ENCODE assay signal across 8 mouse cellular contexts in the genomic region with DNA sequence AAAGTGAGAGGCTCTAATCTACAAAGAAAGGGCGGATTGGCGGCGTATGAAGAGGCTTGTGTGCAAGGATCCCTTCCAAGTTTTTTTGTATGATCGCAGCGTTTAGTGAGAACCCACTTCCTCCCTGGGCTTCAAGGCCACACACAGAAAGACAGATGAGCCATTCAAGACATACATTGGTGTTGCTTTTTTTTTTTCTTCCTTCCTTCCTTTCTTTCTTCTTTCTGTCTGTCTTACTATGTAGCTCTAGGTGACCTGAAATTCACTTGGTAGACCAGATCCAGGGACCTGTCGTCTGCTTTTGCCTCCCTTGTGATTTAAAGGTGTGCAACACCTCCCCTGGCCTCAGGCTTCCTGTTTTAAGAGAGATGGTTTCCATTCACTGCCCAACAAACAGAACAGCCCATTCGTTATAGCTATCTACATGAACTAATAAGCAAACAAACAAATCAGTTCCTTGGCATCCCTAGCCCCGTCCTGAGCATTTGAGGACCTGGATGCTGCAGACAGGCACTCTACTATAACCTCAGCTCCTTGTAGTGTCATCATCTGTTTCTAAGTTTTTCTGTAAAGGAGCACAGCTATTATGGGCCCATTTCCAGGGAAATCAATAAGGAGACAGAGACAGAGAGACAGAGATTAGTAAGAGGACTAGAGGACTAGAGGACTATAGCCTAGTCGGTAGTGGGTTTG. TPM values are rescaled to one million over a fixed set of nuclear protein-coding genes. Genes with fewer than 3 reads are reported as not detected.
A peak's percentile ranks its signal among the peaks of the same experiment; 100 is the strongest.
DNase-seq lines count a peak whose midpoint lies in the region; ATAC-seq lines count a peak whose summit lies in the region.

No protein-coding gene starts in this region.

- H3K9me3 ChIP-seq in neural tube, embryonic 11.5 days (ENCODE audit: control insufficient read depth, low read length): no peaks in the 10 kb centered on the region
- H3K9me3 ChIP-seq in intestine, embryonic 16.5 days (ENCODE audit: control insufficient read depth, low read length): no peaks in the 10 kb centered on the region
- H3K9me3 ChIP-seq in neural tube, embryonic 14.5 days (ENCODE audit: control insufficient read depth, low read length): no peaks in the 10 kb centered on the region

- H3K27me3 ChIP-seq in neural tube, embryonic 11.5 days (ENCODE audit: control insufficient read depth, insufficient read depth, low read length): no peaks in the 10 kb centered on the region
- H3K27me3 ChIP-seq in intestine, embryonic 16.5 days (replicated peaks; ENCODE audit: control insufficient read depth, insufficient read depth, low read length): no peaks in the 10 kb centered on the region
- H3K27me3 ChIP-seq in neural tube, embryonic 14.5 days (ENCODE audit: control insufficient read depth, insufficient read depth, low read length): no peaks in the 10 kb centered on the region

- H3K9ac ChIP-seq in neural tube, embryonic 11.5 days (ENCODE audit: low read length): peak overlapping the region; percentile 40
- peak overlapping the region; percentile 95 for H3K9ac ChIP-seq in intestine, embryonic 16.5 days (ENCODE audit: low read depth, low read length)
- H3K9ac ChIP-seq in neural tube, embryonic 14.5 days (replicated peaks; ENCODE audit: low read depth, low read length): peak overlapping the region; percentile 99

- no peak overlapping the region for H3K27ac ChIP-seq in neural tube, embryonic 11.5 days (ENCODE audit: low read depth, low read length)
- H3K27ac ChIP-seq in intestine, embryonic 16.5 days (ENCODE audit: low read length): peak overlapping the region; percentile 93
- H3K27ac ChIP-seq in neural tube, embryonic 14.5 days (ENCODE audit: low read depth, low read length): peak overlapping the region; percentile 93

- DNase-seq in cerebellum, adult 9-10 months: peak; percentile 56
- DNase-seq in cerebellum, postnatal 4 days (ENCODE audit: low spot score in 2 of 2): no peak
- no peak for DNase-seq in neural tube, embryonic 11.5 days (ENCODE audit: low spot score)
- DNase-seq in neural tube, embryonic 10.5 days (ENCODE audit: extremely low spot score, low spot score): no peak
- no peak for DNase-seq in gastrocnemius, postnatal 36 days
- no peak for DNase-seq in adrenal gland, postnatal 14 days

- ATAC-seq in neural tube, embryonic 11.5 days (ENCODE audit: insufficient read depth, low FRiP score, low TSS enrichment): no peak
- peak; percentile 27; the same call in 1 of the 2 replicates for ATAC-seq in intestine, embryonic 16.5 days
- peak; percentile 20; the same call in 1 of the 2 replicates for ATAC-seq in neural tube, embryonic 14.5 days (ENCODE audit: low read depth)

- WGBS in neural tube, embryonic 11.5 days: 22% methylated on average over 9 of the region's 9 CpGs
- WGBS in intestine, embryonic 16.5 days: 18% methylated on average over 9 of the region's 9 CpGs
- WGBS in neural tube, embryonic 14.5 days: 19% methylated on average over 9 of the region's 9 CpGs

- intact Hi-C loops in gastrocnemius, postnatal 36 days (cut with DNase I): no loop called here

- H3K4me3 ChIP-seq in neural tube, embryonic 11.5 days (ENCODE audit: low read depth, low read length): peak overlapping the region; percentile 98
- peak overlapping the region; percentile 98 for H3K4me3 ChIP-seq in intestine, embryonic 16.5 days (ENCODE audit: low read length)
- H3K4me3 ChIP-seq in neural tube, embryonic 14.5 days (ENCODE audit: low read depth, low read length): peak overlapping the region; percentile 99

- peaks cover 18% of the 10 kb centered on the region for H3K4me1 ChIP-seq in neural tube, embryonic 11.5 days (ENCODE audit: control insufficient read depth, insufficient read depth, low read length)
- H3K4me1 ChIP-seq in intestine, embryonic 16.5 days (ENCODE audit: control insufficient read depth, insufficient read depth, low read length): peaks cover 29% of the 10 kb centered on the region
- peaks cover 32% of the 10 kb centered on the region for H3K4me1 ChIP-seq in neural tube, embryonic 14.5 days (ENCODE audit: control insufficient read depth, insufficient read depth, low read length)

- peak overlapping the region; percentile 67 for H3K4me2 ChIP-seq in neural tube, embryonic 11.5 days (ENCODE audit: low read depth)
- peak overlapping the region; percentile 91 for H3K4me2 ChIP-seq in intestine, embryonic 16.5 days (ENCODE audit: low read depth, low read length)
- peak overlapping the region; percentile 62 for H3K4me2 ChIP-seq in neural tube, embryonic 14.5 days (ENCODE audit: low read depth, low read length)

- no peaks in the 10 kb centered on the region for H3K36me3 ChIP-seq in neural tube, embryonic 11.5 days (ENCODE audit: control insufficient read depth, insufficient read depth, low read length)
- H3K36me3 ChIP-seq in intestine, embryonic 16.5 days (ENCODE audit: control insufficient read depth, insufficient read depth, low read length): no peaks in the 10 kb centered on the region
- no peaks in the 10 kb centered on the region for H3K36me3 ChIP-seq in neural tube, embryonic 14.5 days (ENCODE audit: control insufficient read depth, insufficient read depth, low read length)

RNA-seq across cellular contexts. Expression of a gene that starts 0.5 kb away (rescaled TPM):
- 105 and 114 TPM in 2 replicates for polyA plus RNA-seq in neural tube, embryonic 11.5 days (2014; fragmentation: Nextera tagmentation; extraction: Ambion mirVana)
- polyA plus RNA-seq in intestine, embryonic 16.5 days (2015; fragmentation: Nextera tagmentation; extraction: Ambion mirVana): 77.8 and 86.8 TPM in 2 replicates
- polyA plus RNA-seq in neural tube, embryonic 14.5 days (2014; fragmentation: Nextera tagmentation; extraction: Ambion mirVana): 223 and 225 TPM in 2 replicates
- total RNA-seq in gastrocnemius, postnatal 36 days (2021): 10 to 100 TPM in 1 of 2 experiments, 1 to 10 TPM in 1; 9.1 to 10.3 TPM
- total RNA-seq in adrenal gland, postnatal 14 days (2021): 179 and 191 TPM in 2 replicates

RNA-seq across cellular contexts. Expression of a gene that starts 10.2 kb away (rescaled TPM):
- polyA plus RNA-seq in neural tube, embryonic 11.5 days (2014; fragmentation: Nextera tagmentation; extraction: Ambion mirVana): 34.7 and 36.7 TPM in 2 replicates
- 26.9 and 29.1 TPM in 2 replicates for polyA plus RNA-seq in intestine, embryonic 16.5 days (2015; fragmentation: Nextera tagmentation; extraction: Ambion mirVana)
- polyA plus RNA-seq in neural tube, embryonic 14.5 days (2014; fragmentation: Nextera tagmentation; extraction: Ambion mirVana): 32.3 and 39.9 TPM in 2 replicates
- total RNA-seq in gastrocnemius, postnatal 36 days (2021): 100 to 1,000 TPM in 1 of 2 experiments, 10 to 100 TPM in 1; 98.7 to 117 TPM
- 86.9 and 89.5 TPM in 2 replicates for total RNA-seq in adrenal gland, postnatal 14 days (2021)

Comparison
In these comparisons a context has a peak if more than half of its experiments do, and no peak if none do; other contexts are left out.
1. H3K9ac ChIP-seq: peak in every context shown above with its lines; median percentile 99 in neural tube, embryonic 14.5 days; 95 in intestine, embryonic 16.5 days; 40 in neural tube, embryonic 11.5 days.